Comparison of ENCODE assay signal across 10 mouse cellular contexts in the genomic region with DNA sequence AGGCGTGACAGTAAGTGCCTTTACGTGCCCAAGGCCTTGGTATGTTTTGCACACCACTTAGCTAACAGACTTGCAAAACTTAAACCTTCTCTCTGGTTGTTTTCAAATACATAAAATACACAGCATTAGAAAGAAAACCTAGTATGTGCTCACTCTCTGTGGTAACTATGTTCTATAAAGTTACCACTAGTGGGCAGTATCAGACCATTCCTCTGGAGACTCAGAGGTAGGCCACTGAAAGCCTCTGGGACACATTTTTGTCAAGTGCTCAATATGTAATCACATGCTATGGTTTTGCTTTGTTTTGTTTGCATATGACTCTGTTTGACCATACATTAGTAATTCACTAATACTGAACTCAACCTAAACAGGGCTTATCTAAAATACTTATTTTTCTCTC. TPM values are rescaled to one million over a fixed set of nuclear protein-coding genes. Genes with fewer than 3 reads are reported as not detected.
DNase-seq lines count a peak whose midpoint lies in the region; ATAC-seq and TF ChIP-seq lines count a peak whose summit lies in the region.
"Had no signal": no experiment of that assay in that cellular context is flagged by ENCODE, and none has a peak within 500 bp of the region (broad histone marks: within the 10 kb centered on the region; RNA-seq: fewer than 3 reads in every experiment).

No protein-coding gene starts in this region.

- no peak overlapping the region for H3K9ac ChIP-seq in heart, postnatal 0 days (replicated peaks; ENCODE audit: low read depth, low read length)
- no peak overlapping the region for H3K9ac ChIP-seq in heart, embryonic 12.5 days

- no peak overlapping the region for H3K27ac ChIP-seq in heart, postnatal 0 days (ENCODE audit: low read depth)
- H3K27ac ChIP-seq in heart, embryonic 12.5 days (ENCODE audit: poor library complexity, severe bottlenecking): no peak overlapping the region

- no peaks in the 10 kb centered on the region for H3K9me3 ChIP-seq in heart, postnatal 0 days (replicated peaks; ENCODE audit: control insufficient read depth, low read length)
- H3K9me3 ChIP-seq in heart, embryonic 12.5 days (replicated peaks): no peaks in the 10 kb centered on the region

- TF ChIP-seq CTCF in heart, postnatal 0 days (IDR thresholded peaks at IDR 0.05; ENCODE audit: low read depth): peak; percentile 54

- no peaks in the 10 kb centered on the region for H3K27me3 ChIP-seq in heart, postnatal 0 days (ENCODE audit: control insufficient read depth, insufficient read depth, low read length)
- no peaks in the 10 kb centered on the region for H3K27me3 ChIP-seq in heart, embryonic 12.5 days (replicated peaks)

- peaks cover 9% of the 10 kb centered on the region; the same call in 1 of the 2 replicates for H3K4me1 ChIP-seq in heart, postnatal 0 days (ENCODE audit: control insufficient read depth, insufficient read depth)
- H3K4me1 ChIP-seq in heart, embryonic 12.5 days (replicated peaks): peaks cover 20% of the 10 kb centered on the region

- 96% methylated on average over 2 of the region's 2 CpGs for WGBS in heart, postnatal 0 days
- WGBS in heart, embryonic 12.5 days: 95% methylated on average over 2 of the region's 2 CpGs

- no peak overlapping the region for H3K4me3 ChIP-seq in heart, postnatal 0 days (ENCODE audit: low read depth, low read length)
- no peak overlapping the region for H3K4me3 ChIP-seq in heart, embryonic 12.5 days

- DNase-seq in heart, postnatal 0 days (ENCODE audit: low spot score): peak; percentile 41
- DNase-seq in 3T3-L1 (ENCODE audit: low read depth, low spot score): peak; percentile 74
- peak; percentile 58 for DNase-seq in MN1 (ENCODE audit: low spot score)
- no peak for DNase-seq in spleen, postnatal 36 days (ENCODE audit: low spot score in 2 of 2)
- no peak for DNase-seq in adrenal gland, adult 8-10 months
- DNase-seq in heart, postnatal 4 days: no peak
- DNase-seq: kidney, postnatal 36 days had no signal

- H3K4me2 ChIP-seq in heart, postnatal 0 days (ENCODE audit: low read depth, low read length): no peak overlapping the region
- H3K4me2 ChIP-seq in heart, embryonic 12.5 days: no peak overlapping the region

- no peak for ATAC-seq in heart, postnatal 0 days (ENCODE audit: insufficient read depth, low read depth)
- ATAC-seq in heart, embryonic 12.5 days (ENCODE audit: insufficient number of reproducible peaks, low FRiP score): no peak
- ATAC-seq in granulocyte monocyte progenitor cell, adult 5-6 weeks (replicated peaks; ENCODE audit: poor library complexity, severe bottlenecking): peak; percentile 41

- no peak for TF ChIP-seq EP300 in heart, postnatal 0 days (IDR thresholded peaks at IDR 0.05; ENCODE audit: low read depth)

- peaks cover 40% of the 10 kb centered on the region for H3K36me3 ChIP-seq in heart, postnatal 0 days (replicated peaks; ENCODE audit: control insufficient read depth, insufficient read depth, low read length)
- peaks cover 28% of the 10 kb centered on the region for H3K36me3 ChIP-seq in heart, embryonic 12.5 days

RNA-seq across cellular contexts. Expression of a gene that starts 2.2 kb away (rescaled TPM):
- total RNA-seq in heart, postnatal 0 days (2014; rRNA removed; ENCODE audit: low replicate concordance): 35.1 and 65.5 TPM in 2 replicates
- polyA plus RNA-seq in heart, postnatal 0 days (2015; fragmentation: Nextera tagmentation; extraction: Ambion mirVana): 91.8 and 92.2 TPM in 2 replicates
- 99.5 and 101 TPM in 2 replicates for polyA plus RNA-seq in heart, embryonic 12.5 days (2016; fragmentation: Nextera tagmentation; extraction: Ambion mirVana)
- total RNA-seq in granulocyte monocyte progenitor cell, adult 5-6 weeks (2014; fragmentation: Nextera tagmentation): 76.8 and 87.4 TPM in 2 replicates
- 96.0 and 107 TPM in 2 replicates for total RNA-seq in granulocyte monocyte progenitor cell, adult 5-6 weeks (2017)
- total RNA-seq in adrenal gland, adult 8-10 months (2022): 10 to 100 TPM; 65.7 to 74.8 (median 70.1) TPM
- total RNA-seq in heart, postnatal 4 days (2021): 10 to 100 TPM; 47.1 to 49.9 TPM

RNA-seq across cellular contexts. Expression of a gene that starts 32.4 kb away (rescaled TPM):
- not detected in 2 replicates for total RNA-seq in heart, postnatal 0 days (2014; rRNA removed; ENCODE audit: low replicate concordance)
- 0.34 and 0.60 TPM in 2 replicates for polyA plus RNA-seq in heart, postnatal 0 days (2015; fragmentation: Nextera tagmentation; extraction: Ambion mirVana)
- polyA plus RNA-seq in heart, embryonic 12.5 days (2016; fragmentation: Nextera tagmentation; extraction: Ambion mirVana): 21.4 and 24.5 TPM in 2 replicates
- total RNA-seq in granulocyte monocyte progenitor cell, adult 5-6 weeks (2014; fragmentation: Nextera tagmentation): not detected in 2 replicates
- total RNA-seq in granulocyte monocyte progenitor cell, adult 5-6 weeks (2017): not detected in 2 replicates
- total RNA-seq in adrenal gland, adult 8-10 months (2022): 10 to 100 TPM; 11.0 to 25.5 (median 15.2) TPM
- total RNA-seq in heart, postnatal 4 days (2021): under 1 TPM in 1 of 2 experiments, not detected in 1; 0.45 TPM
- total RNA-seq: heart, adult 8-10 months had no signal

RNA-seq across cellular contexts. Expression of a gene that starts 33.4 kb away (rescaled TPM):
- total RNA-seq in heart, postnatal 0 days (2014; rRNA removed; ENCODE audit: low replicate concordance): 23.3 and 28.2 TPM in 2 replicates
- 36.1 and 39.2 TPM in 2 replicates for polyA plus RNA-seq in heart, postnatal 0 days (2015; fragmentation: Nextera tagmentation; extraction: Ambion mirVana)
- 29.0 and 31.1 TPM in 2 replicates for polyA plus RNA-seq in heart, embryonic 12.5 days (2016; fragmentation: Nextera tagmentation; extraction: Ambion mirVana)
- 0.45 and 0.82 TPM in 2 replicates for total RNA-seq in granulocyte monocyte progenitor cell, adult 5-6 weeks (2014; fragmentation: Nextera tagmentation)
- total RNA-seq in granulocyte monocyte progenitor cell, adult 5-6 weeks (2017): 0.05 and 3.0 TPM in 2 replicates
- 10 to 100 TPM; 25.6 to 30.9 (median 28.1) TPM for total RNA-seq in adrenal gland, adult 8-10 months (2022)
- 10 to 100 TPM; 40.7 to 43.7 TPM for total RNA-seq in heart, postnatal 4 days (2021)

Comparison
In these comparisons a context has a peak if more than half of its experiments do, and no peak if none do; other contexts are left out.
1. DNase-seq: peak in heart, postnatal 0 days (single experiment), 3T3-L1 (single experiment) and MN1 (single experiment); none in spleen, postnatal 36 days (0 of 2), adrenal gland, adult 8-10 months (single experiment) and heart, postnatal 4 days (single experiment).
2. RNA of a gene that starts 32.4 kb away (total RNA-seq): 11.0 to 25.5 TPM in adrenal gland, adult 8-10 months; 0.45 TPM in heart, postnatal 4 days, not detected in heart, postnatal 0 days and not detected in granulocyte monocyte progenitor cell, adult 5-6 weeks; every median in the first group is over 4 times any median in the second.